ENCODE assay signal across 15 mouse cellular contexts in genomic region chr9:122252113-122252512, GRCm38 (mm10). TPM values are rescaled to one million over a fixed set of nuclear protein-coding genes. Genes with fewer than 3 reads are reported as not detected.
DNase-seq lines count a peak whose midpoint lies in the region; ATAC-seq and TF ChIP-seq lines count a peak whose summit lies in the region.
"Had no signal": no experiment of that assay in that cellular context is flagged by ENCODE, and none has a peak within 500 bp of the region (broad histone marks: within the 10 kb centered on the region; RNA-seq: fewer than 3 reads in every experiment).

No protein-coding gene starts in this region.

- no peaks in the 10 kb centered on the region for H3K36me3 ChIP-seq in kidney, adult 2 months (ENCODE audit: control insufficient read depth, insufficient read depth, low read length)
- peaks cover 32% of the 10 kb centered on the region for H3K36me3 ChIP-seq in midbrain, postnatal 0 days (ENCODE audit: insufficient read depth, low read length)
- peaks cover 19% of the 10 kb centered on the region for H3K36me3 ChIP-seq in midbrain, embryonic 16.5 days (ENCODE audit: control insufficient read depth, insufficient read depth, low read length)
- no peaks in the 10 kb centered on the region for H3K36me3 ChIP-seq in MEL (ENCODE audit: control insufficient read depth in 1 of 2, insufficient read depth in 2 of 2, low read length in 2 of 2)
- H3K36me3 ChIP-seq in splenic B cell, adult 2 months (ENCODE audit: control insufficient read depth, insufficient read depth, low read length, poor library complexity, severe bottlenecking), result peaks cover 2% of the 10 kb centered on the region; the same call in 1 of the 2 replicates

- H3K4me1 ChIP-seq in kidney, adult 2 months (ENCODE audit: control insufficient read depth, insufficient read depth, low read length), result no peaks in the 10 kb centered on the region
- no peaks in the 10 kb centered on the region for H3K4me1 ChIP-seq in midbrain, postnatal 0 days (ENCODE audit: insufficient read depth, low read length)
- peaks cover 3% of the 10 kb centered on the region; the same call in 1 of the 2 replicates for H3K4me1 ChIP-seq in midbrain, embryonic 16.5 days (ENCODE audit: control insufficient read depth, insufficient read depth, low read length)
- no peaks in the 10 kb centered on the region for H3K4me1 ChIP-seq in MEL (ENCODE audit: control insufficient read depth in 1 of 2, insufficient read depth in 2 of 2, low read length in 2 of 2)
- H3K4me1 ChIP-seq: hindbrain, embryonic 15.5 days; kidney, embryonic 15.5 days; midbrain, embryonic 12.5 days had no signal

- no peak for TF ChIP-seq EP300 in MEL (IDR thresholded peaks at IDR 0.05; ENCODE audit: low read depth in 1 of 2, low read length in 2 of 2)

- no peaks in the 10 kb centered on the region for H3K27me3 ChIP-seq in kidney, adult 2 months (replicated peaks; ENCODE audit: control insufficient read depth, insufficient read depth, low read length)
- H3K27me3 ChIP-seq in midbrain, postnatal 0 days (ENCODE audit: insufficient read depth, low read length), result no peaks in the 10 kb centered on the region
- no peaks in the 10 kb centered on the region for H3K27me3 ChIP-seq in midbrain, embryonic 16.5 days (ENCODE audit: control insufficient read depth, insufficient read depth, low read depth, low read length)
- no peaks in the 10 kb centered on the region for H3K27me3 ChIP-seq in MEL (ENCODE audit: control insufficient read depth in 1 of 2, insufficient read depth in 2 of 2, low read length in 2 of 2)
- H3K27me3 ChIP-seq in splenic B cell, adult 2 months (ENCODE audit: control insufficient read depth, insufficient read depth, low read length, poor library complexity, severe bottlenecking), result no peaks in the 10 kb centered on the region
- H3K27me3 ChIP-seq: embryonic facial prominence, embryonic 12.5 days; hindbrain, embryonic 15.5 days; kidney, embryonic 15.5 days; midbrain, embryonic 12.5 days had no signal

- no peak overlapping the region for H3K4me2 ChIP-seq in midbrain, postnatal 0 days (ENCODE audit: low read depth, low read length, poor library complexity, severe bottlenecking)
- no peak overlapping the region for H3K4me2 ChIP-seq in midbrain, embryonic 16.5 days (ENCODE audit: low read length)
- H3K4me2 ChIP-seq: embryonic facial prominence, embryonic 12.5 days; hindbrain, embryonic 15.5 days; kidney, embryonic 15.5 days; midbrain, embryonic 12.5 days had no signal

- no peak overlapping the region for H3K9ac ChIP-seq in midbrain, postnatal 0 days (replicated peaks; ENCODE audit: low read length, poor library complexity, severe bottlenecking)
- no peak overlapping the region for H3K9ac ChIP-seq in midbrain, embryonic 16.5 days (ENCODE audit: low read depth, low read length)
- no peak overlapping the region for H3K9ac ChIP-seq in MEL (ENCODE audit: control insufficient read depth, low read depth, low read length, poor library complexity, severe bottlenecking)
- H3K9ac ChIP-seq: embryonic facial prominence, embryonic 12.5 days; hindbrain, embryonic 15.5 days; kidney, embryonic 15.5 days; midbrain, embryonic 12.5 days had no signal

- ATAC-seq in midbrain, postnatal 0 days (ENCODE audit: low FRiP score), result no peak
- ATAC-seq in midbrain, embryonic 16.5 days, result no peak

- 91% methylated on average over 1 of the region's 1 CpGs for WGBS in kidney, adult 2 months
- 81% methylated on average over 1 of the region's 1 CpGs for whole genome bisulfite sequencing in midbrain, postnatal 0 days
- WGBS in midbrain, embryonic 16.5 days, result 80% methylated on average over 1 of the region's 1 CpGs

- no peaks in the 10 kb centered on the region for H3K9me3 ChIP-seq in midbrain, postnatal 0 days (ENCODE audit: low read length)
- H3K9me3 ChIP-seq in midbrain, embryonic 16.5 days (replicated peaks; ENCODE audit: control insufficient read depth, low read length, poor library complexity, severe bottlenecking), result no peaks in the 10 kb centered on the region
- no peaks in the 10 kb centered on the region for H3K9me3 ChIP-seq in MEL (replicated peaks; ENCODE audit: insufficient read depth, low read length)
- H3K9me3 ChIP-seq: hindbrain, embryonic 15.5 days; midbrain, embryonic 12.5 days had no signal

- H3K79me2 ChIP-seq in MEL (ENCODE audit: control insufficient read depth, insufficient read depth, low read length, poor library complexity), result no peaks in the 10 kb centered on the region

- TF ChIP-seq CTCF in kidney, adult 2 months (conservative IDR thresholded peaks at IDR 0.05; ENCODE audit: insufficient read depth, insufficient read length, low read depth, low read length), result peak; percentile 34; the same call in 1 of the 2 replicates
- TF ChIP-seq CTCF in midbrain, postnatal 0 days (IDR thresholded peaks at IDR 0.05), result peak; percentile 38
- TF ChIP-seq CTCF in MEL (IDR thresholded peaks at IDR 0.05 in 2 of 3, conservative IDR thresholded peaks at IDR 0.05 in 1 of 3; ENCODE audit: control insufficient read depth in 1 of 3, insufficient read depth in 1 of 3, low read depth in 2 of 3, low read length in 3 of 3, poor library complexity in 1 of 3, severe bottlenecking in 1 of 3), result peak in 2 of 3 experiments; percentile 15 to 28; a peak in 2 of 6 replicates

- H3K27ac ChIP-seq in kidney, adult 2 months (ENCODE audit: insufficient read depth, low read depth, low read length), result no peak overlapping the region
- no peak overlapping the region for H3K27ac ChIP-seq in midbrain, postnatal 0 days (ENCODE audit: low read depth, low read length)
- H3K27ac ChIP-seq in midbrain, embryonic 16.5 days (ENCODE audit: low read length), result no peak overlapping the region
- no peak overlapping the region for H3K27ac ChIP-seq in MEL (ENCODE audit: control insufficient read depth, low read depth, low read length)
- H3K27ac ChIP-seq: embryonic facial prominence, embryonic 12.5 days; hindbrain, embryonic 15.5 days; kidney, embryonic 15.5 days; midbrain, embryonic 12.5 days had no signal

- no peak for TF ChIP-seq POLR2A in kidney, adult 2 months (IDR thresholded peaks at IDR 0.05; ENCODE audit: low read depth, low read length)
- TF ChIP-seq POLR2A in MEL (IDR thresholded peaks at IDR 0.05; ENCODE audit: control insufficient read depth in 1 of 2, insufficient read depth in 1 of 2, low read depth in 1 of 2, low read length in 2 of 2, poor library complexity in 1 of 2), result no peak

- no peak for DNase-seq in kidney, adult 2 months
- DNase-seq in kidney, postnatal 10 days, result no peak
- no peak for DNase-seq in midbrain, postnatal 0 days (ENCODE audit: low spot score)
- DNase-seq in MEL (ENCODE audit: low read depth, low spot score), result no peak
- peak; percentile 54 for DNase-seq in splenic B cell, adult 2 months (ENCODE audit: low read depth, low spot score)
- DNase-seq in heart, postnatal 36 days, result no peak
- DNase-seq: adrenal gland, postnatal 25 days; cerebellum, postnatal 25 days; heart, adult 11 months; right cerebral cortex, postnatal 25 days had no signal

- intact Hi-C loops in heart, postnatal 36 days (cut with DNase I), result no loop called here

- H3K4me3 ChIP-seq in kidney, adult 2 months (ENCODE audit: insufficient read depth, low read depth, low read length), result no peak overlapping the region
- H3K4me3 ChIP-seq in midbrain, postnatal 0 days (ENCODE audit: low read depth, low read length), result no peak overlapping the region
- H3K4me3 ChIP-seq in midbrain, embryonic 16.5 days (ENCODE audit: low read depth, low read length), result no peak overlapping the region
- no peak overlapping the region for H3K4me3 ChIP-seq in MEL (ENCODE audit: control insufficient read depth in 1 of 2, insufficient read depth in 1 of 2, low read depth in 2 of 2, low read length in 2 of 2)
- H3K4me3 ChIP-seq: embryonic facial prominence, embryonic 12.5 days; hindbrain, embryonic 15.5 days; kidney, embryonic 15.5 days; midbrain, embryonic 12.5 days had no signal

- TF ChIP-seq RAD21 in MEL (IDR thresholded peaks at IDR 0.05; ENCODE audit: low read depth, low read length), result no peak

TF ChIP-seq in MEL, 35 proteins besides CTCF, POLR2A, EP300 and RAD21:
- TF ChIP-seq TCF12 (IDR thresholded peaks at IDR 0.05; ENCODE audit: low read depth, low read length), result no peak
- 0 out of 2 replicates have a peak, but pooled peaks have one; percentile 7 for TF ChIP-seq SMC3 (IDR thresholded peaks at IDR 0.05; ENCODE audit: low read depth, low read length)
- TF ChIP-seq MAX (IDR thresholded peaks at IDR 0.05; ENCODE audit: low read length), result no peak

RNA-seq across cellular contexts. Expression of gene Ano10, which starts 42.1 kb away (rescaled TPM):
- 50.6 and 54.4 TPM in 2 replicates for polyA plus RNA-seq in kidney, adult 2 months (2012; rRNA removed)
- 27.2 and 33.0 TPM in 2 replicates for total RNA-seq in midbrain, postnatal 0 days (2014; rRNA removed)
- 29.9 and 36.5 TPM in 2 replicates for polyA plus RNA-seq in midbrain, postnatal 0 days (2015; fragmentation: Nextera tagmentation; extraction: Ambion mirVana)
- polyA plus RNA-seq in midbrain, embryonic 16.5 days (2015; fragmentation: Nextera tagmentation; extraction: Ambion mirVana), result 35.3 and 38.5 TPM in 2 replicates
- 0.29 and 0.54 TPM in 2 replicates for total RNA-seq in MEL (2012; rRNA removed)
- polyA plus RNA-seq in MEL (2012; ENCODE audit: insufficient read depth in 1 of 2, insufficient read length in 2 of 2, low read depth in 1 of 2, low replicate concordance in 2 of 2, missing spikeins in 1 of 2), result 1 to 10 TPM in 1 of 2 experiments, not detected in 1; 3.1 TPM
- 100 to 1,000 TPM in 1 of 2 experiments, 10 to 100 TPM in 1; 85.6 to 154 TPM for total RNA-seq in heart, postnatal 36 days (2021)
